Mouse (Mus musculus): Measurements from ENCODE around the gene Myo10.

Gene Myo10

DNA sequence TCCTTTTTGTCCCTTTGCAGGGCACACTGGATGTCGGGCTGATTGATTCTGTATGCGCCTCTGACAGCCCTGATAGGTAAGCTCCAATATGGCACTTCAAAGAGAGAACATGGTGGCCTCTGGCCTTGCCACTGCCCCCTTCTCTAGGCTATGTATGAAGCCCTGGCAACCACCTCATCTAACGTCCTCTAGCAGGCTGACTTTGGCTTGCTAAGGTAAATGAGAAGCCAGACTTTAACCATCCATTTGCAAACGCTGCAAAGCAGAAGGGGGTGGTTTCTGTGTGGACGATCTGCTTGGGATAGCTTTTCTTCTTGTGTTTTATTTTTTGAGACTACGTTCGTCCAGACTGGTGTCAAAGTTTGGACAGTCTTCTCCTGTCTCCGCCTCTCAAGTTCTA, 174.9 kb downstream of the Myo10 start:
- no peak for DNase-seq (ENCODE audit: low spot score in 2 of 2)

DNA sequence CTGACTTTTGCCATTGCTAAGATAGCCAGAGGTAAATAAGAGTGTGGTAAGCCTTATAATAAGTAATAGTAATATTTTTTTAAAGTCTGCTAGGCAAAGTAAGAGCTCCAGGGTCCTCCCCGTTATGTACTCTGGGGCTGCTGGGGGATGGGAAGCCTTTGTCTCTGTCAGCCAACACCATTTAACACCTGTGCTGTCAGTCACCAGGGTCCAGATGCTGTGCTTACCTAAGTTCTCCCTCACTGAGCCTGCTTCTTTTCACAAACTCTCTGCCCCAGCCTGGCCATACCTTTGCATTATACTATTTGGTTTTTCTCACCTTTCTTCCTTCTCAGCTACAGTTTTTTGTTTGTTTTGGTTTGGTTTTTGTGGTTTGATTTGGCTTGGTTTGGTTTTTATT, 175.6 kb downstream of the Myo10 start:
- DNase-seq (ENCODE audit: low spot score in 2 of 2): no peak

DNA sequence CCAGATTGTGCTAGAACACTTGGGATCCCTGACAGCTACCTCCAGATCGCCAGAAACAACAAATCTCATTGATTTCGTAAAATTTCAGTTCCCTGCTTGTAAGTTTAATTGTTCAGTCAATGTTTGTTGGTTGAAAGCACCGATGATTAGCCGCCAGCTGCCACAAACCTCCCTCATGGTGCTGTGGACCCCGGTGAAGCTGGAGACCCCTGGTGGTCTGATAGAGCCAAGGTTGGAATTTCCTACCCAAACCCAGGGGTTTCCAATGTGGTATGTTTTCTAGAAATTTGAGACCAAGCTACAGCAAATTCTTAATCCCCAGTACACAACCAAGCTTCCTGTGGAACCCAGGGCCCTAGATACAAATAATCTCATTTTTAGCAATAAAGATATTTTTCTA, 179.4 kb downstream of the Myo10 start:
- no peak for DNase-seq (ENCODE audit: low spot score in 2 of 2)

DNA sequence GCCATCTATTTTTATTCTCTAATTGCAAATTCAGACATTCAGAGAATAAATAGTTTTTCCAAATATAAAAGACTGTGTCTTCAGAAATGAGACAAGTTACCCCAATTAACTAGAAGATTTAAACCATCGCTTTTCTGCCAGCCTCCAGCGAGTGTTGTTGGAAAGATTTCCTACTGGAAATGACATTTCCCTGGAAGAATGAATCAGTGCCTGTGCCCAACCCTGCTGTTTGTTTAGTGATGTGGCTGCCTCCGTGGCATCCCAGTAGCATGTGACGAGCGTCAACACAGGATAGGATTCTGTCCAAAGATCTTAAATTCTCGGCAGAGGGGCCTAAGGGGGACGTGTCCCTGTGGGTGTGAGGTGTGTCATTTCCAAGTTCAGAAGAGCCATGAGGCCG, 179.9 kb downstream of the Myo10 start:
- DNase-seq (ENCODE audit: low spot score in 2 of 2): no peak

DNA sequence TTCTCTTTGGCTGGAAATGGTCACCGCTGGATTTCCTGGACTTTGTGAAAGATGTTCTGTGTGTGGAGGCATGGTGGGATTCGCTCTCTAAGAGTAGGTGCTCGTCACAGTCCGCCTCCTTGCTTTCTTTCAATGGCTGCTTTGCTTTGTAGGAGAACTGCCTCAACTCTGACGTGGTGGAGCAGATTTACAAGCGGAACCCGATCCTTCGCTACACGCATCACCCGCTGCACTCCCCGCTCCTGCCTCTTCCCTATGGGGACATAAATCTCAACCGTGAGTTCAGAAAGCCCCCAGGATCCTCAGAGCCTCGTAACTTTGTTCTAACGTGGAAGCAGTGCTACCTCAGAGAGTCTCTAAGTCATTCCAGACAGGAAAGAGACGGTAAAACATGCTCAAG, 180.8 kb downstream of the Myo10 start:
- DNase-seq (ENCODE audit: low spot score in 2 of 2): no peak

DNA sequence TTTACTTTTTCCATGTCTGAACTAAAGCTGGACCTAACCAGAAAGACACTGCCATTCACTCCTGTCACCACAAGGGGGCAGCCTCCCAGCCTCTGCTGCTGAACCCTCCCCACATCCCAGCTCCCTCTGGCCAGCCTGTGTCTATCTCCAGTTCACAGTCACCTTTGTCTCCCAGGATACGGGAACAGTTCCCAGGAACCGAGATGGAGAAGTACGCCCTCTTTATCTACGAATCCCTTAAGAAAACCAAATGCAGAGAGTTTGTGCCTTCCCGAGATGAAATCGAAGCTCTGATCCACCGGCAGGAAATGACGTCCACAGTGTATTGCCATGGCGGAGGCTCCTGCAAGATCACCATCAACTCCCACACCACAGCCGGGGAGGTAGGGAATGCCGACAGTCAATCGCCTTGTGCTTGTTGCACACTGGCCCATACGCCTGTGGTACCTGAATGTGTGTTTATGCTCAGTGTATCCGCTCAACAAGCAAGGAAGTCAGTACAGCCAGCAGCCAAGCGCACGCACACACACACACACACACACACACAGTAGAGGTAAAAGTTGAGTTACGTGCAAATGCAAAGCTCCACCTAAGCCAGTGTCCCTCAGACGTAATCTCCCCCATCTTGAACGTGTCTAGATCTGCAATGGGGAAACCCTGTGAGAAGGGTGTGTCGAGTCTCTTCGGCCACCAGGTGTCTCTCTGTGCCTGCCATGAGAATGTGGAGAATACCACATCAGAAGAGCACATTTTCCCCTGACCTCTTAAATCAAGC, 183.2 kb downstream of the Myo10 start:
- peak in 1 of 2 experiments; percentile 64 for DNase-seq (ENCODE audit: low spot score in 2 of 2)

DNA sequence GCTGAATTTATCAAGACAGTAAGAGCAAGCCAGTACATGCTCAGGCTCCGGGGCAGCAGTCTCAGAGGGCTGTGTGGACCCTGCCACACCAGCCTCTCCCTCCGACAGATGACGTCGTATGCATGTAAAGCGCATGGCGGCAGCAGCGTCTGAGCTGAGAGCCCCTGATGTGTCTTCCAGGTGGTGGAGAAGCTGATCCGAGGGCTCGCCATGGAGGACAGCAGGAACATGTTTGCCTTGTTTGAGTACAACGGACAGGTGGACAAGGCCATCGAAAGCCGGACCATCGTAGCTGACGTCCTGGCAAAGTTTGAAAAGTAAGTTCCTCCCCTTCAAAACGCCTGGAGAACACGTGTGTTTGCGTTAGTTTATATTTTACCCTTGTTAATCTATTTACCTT, 184.0 kb downstream of the Myo10 start:
- no peak for DNase-seq (ENCODE audit: low spot score in 2 of 2)

DNA sequence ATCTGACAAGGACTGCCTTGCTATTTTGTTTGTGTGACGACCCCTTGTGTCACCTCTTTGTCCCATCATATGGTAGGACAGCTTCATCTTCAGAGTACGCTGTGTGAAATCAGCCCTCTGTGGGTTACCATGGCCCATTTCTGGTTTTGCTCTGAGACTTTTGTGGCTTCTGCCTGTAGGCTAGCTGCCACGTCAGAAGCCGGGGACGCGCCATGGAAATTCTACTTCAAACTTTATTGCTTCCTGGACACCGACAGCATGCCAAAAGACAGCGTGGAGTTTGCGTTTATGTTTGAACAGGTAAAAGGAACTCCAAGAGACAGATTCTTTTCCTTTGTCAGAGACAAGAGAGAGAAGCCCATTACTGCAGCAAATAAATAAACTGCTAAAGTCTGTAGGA, 184.6 kb downstream of the Myo10 start:
- no peak for DNase-seq (ENCODE audit: low spot score in 2 of 2)

DNA sequence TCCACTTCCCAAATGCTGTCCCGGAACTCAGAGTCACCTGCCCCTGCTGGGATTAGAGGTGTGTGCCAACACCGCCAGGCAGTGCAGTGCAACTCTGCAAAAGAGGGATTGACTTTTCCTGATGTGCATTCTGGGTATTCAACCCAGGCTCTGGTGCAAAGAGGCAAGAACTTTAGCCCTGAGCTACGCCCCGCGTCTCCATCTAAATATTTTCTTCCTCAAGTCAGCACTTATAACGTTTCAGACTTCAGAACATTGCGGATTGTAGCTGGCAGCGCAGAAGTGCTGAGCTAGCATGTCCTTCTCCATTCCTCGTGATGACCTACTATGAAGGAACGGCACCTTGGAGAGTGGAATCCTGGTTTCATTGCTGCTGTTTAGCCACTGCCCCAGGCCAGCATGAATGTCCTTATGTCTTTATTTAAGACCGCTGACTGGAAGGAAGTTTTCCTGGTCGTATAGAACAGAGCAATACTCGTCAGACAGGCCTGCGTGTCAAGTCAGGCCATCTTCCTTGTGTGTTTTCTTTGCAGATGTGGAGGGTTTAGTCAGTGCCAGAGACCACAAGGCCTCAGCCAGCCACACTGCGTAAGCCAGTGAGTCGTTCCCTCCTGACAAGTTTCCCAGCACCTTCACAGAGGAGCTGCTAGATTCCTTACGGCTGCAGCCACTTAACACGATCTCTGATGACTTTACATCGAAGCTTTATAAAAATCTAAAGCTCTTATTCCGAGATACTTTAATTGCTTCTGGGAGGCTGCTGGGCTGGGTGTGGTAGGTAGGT, 186.5 kb downstream of the Myo10 start:
- DNase-seq (ENCODE audit: low spot score in 2 of 2): no peak

DNA sequence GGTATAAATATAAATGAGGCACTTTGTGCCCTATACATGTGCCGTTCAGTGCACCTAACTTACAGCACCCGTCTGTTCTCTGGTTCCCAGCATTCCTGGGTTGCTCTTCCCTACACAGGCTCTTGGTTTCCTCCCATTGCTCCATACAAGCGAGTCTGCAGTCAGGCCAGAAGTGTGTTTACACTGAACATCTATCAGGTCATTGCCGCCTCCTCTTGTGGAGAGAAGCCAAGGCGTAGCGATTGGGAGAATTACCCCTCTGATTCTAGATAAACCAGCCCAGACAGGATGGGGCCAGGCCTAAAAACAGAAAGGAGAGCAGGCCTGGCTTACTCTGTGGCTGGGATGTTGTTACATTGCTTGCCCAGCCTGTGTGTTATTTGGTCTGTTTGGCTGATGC, 187.3 kb downstream of the Myo10 start:
- DNase-seq (ENCODE audit: low spot score in 2 of 2): no peak

DNA sequence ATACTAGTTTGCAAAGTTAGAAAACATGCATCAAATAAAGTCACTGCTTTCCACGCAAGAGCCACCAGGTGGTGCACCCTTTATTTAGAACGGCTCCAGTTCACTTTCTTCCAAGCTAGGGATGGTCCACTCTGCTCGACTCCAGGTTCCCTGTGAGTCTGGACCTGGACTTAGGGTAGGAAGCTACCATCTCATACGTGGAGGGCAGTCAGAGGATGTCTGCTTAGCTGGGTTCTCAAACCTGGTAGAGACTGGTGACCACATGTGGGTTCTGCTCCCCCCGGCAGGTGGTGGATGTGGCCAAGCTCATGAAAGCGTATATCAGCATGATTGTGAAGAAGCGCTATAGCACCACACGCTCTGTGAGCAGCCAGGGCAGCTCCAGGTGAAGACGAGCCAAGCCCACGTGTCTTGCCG, 189.5 kb downstream of the Myo10 start:
- no peak for DNase-seq (ENCODE audit: low spot score in 2 of 2)

DNA sequence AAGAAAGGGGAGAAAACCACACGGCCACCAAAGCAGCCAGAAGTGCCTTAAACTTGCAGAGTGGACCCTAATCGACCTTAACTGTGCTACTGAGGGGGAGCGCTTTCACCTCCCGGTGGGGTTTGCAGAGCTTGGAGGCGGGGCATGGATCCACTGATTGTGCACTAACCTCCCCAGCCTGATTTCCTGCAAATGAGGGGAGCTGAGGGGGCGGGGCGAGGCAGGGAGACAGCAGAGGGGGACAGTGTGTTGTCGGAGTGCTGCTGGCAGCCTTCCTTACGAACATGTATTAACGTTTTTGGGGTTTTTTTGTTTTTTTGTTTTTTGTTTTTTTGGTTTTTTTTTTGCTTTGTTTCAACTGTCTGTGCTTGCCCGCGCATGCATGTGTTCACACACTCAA, 190.2 kb downstream of the Myo10 start:
- no peak for DNase-seq (ENCODE audit: low spot score in 2 of 2)

DNA sequence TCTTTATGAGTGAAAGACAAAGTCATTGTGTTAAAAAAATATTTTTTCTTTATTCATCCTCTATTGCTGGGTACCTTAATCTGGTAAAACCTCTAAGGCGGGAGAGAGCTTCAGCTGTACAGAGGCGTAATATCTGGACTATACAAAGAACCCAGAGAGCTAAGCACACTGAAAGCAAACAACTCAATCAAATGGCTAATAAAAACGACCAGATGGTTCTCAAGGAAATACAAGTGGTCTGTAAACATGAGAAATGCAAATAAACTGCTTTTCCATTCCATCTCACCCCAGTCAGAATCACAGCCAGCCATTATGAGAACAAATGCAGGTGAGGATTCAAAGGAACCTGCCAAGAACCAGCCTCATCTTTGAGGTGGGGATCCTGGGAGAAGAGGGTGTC, 192.2 kb downstream of the Myo10 start:
- DNase-seq (ENCODE audit: low spot score in 2 of 2): no peak

DNA sequence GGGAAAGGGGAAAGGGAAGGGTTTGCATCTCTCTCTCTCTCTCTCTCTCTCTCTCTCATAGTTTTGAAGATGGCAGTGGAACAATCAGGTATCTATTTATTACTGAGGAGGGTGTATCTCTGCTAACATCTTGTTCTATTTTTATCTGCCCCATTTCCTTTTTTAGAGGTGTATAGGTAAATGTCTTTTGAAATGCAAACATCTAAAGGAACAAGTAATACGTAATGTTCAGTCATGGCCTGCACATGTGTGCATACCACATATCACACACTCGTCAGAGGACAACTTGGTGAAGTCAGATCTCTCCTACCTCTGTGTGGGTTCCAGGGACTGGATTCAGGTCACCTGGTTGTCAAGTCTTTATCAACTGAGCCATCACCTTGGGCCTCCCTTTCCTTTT, 194.9 kb downstream of the Myo10 start:
- no peak for DNase-seq (ENCODE audit: low spot score in 2 of 2)

DNA sequence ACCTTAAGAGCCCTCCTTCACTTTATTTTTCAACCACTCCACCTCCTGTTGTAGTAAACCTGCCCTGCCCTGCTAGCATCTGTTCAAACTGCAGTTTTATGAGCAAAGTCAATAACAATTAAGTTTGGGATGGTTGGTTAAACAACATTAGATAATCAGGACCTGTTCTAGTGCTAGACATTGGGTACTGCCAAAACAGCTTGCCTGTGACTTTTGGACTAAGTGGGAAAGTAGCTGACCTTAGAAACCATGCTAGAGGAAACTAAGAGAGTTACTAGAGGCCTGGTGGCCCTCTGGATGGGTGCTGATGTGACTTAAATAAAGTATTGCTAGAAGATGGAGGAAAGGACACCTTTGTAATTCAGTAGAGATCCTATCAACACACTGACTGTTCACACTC, 199.7 kb downstream of the Myo10 start:
- no peak for DNase-seq (ENCODE audit: low spot score in 2 of 2)

DNA sequence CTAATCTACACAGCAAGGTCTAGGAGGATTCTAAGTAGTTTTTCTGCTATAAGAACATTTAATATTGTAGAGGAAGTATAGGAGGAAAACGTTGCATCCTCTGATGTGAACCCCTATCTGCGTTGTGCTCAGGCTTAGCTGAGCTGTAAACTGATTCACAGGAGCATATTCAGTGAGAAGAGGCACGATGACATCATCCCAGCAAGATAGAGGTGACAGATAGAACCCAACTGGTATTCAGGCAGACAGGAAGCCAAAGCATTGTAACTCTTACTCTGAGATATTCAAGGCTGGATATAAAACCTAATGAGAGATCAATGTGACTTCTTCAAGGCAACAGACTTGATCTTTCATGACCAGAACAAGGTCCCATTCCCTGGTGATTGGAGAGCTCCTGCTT, 200.3 kb downstream of the Myo10 start:
- no peak for DNase-seq (ENCODE audit: low spot score in 2 of 2)

DNA sequence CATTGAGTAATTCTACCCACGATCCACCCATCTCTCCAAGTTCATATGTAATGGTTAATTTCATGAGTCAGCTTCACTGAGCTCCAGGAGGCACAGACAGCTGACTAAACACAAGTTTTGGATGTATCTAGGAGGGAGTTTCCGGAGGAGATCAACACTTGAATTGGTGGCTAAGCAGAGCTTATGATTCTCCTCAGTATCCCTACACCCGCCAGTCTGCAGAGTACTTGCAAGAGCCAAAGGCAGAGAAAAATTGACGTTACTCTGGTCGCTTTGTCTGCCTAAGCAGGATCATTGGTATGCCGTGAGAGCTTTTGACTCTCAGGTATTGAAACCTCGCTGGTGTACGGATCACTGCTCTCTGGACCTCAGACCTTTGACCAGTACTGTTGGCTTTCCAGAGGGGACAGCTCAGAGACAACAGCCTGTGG, 204.2 kb downstream of the Myo10 start:
- no peak for DNase-seq (ENCODE audit: low spot score in 2 of 2)

DNA sequence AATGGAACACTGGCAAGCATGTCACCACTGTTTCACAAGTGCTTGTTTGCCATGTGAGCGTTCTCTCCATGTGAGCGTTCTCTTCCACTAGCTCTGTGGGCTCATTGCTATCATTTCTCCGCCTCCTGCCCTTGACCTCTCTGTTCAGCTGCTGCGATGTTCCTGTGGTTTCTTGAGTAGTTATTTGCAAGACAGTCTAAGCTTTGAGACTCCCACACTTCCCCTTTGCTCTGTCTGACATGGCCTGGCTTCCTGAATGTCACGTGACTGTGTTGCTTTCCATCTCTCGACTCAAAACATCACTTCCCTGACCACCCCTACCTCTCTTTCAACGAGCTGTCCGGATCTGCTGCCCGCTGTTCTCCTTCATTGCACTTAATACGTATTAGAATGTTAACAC, 206.1 kb downstream of the Myo10 start:
- DNase-seq (ENCODE audit: low spot score in 2 of 2): no peak

DNA sequence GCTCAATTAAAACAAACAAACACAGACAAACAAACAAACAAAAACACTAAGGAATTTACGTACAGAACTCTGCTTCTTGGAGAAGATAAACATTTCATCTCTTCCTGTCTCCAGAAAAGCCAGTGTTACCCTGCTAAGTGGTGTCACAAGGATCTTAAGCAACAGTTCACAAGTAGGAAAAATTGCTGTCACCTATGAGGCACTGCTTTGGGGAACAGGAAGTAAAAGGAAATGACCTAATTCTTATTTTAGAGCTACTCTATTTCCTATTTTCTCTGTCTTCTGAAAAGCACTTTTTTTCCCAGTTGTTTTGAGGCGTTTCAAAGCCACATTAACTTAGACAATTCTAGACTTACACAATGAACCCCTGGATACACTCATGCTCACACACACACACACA, 208.1 kb downstream of the Myo10 start:
- DNase-seq (ENCODE audit: low spot score in 2 of 2): no peak

DNA sequence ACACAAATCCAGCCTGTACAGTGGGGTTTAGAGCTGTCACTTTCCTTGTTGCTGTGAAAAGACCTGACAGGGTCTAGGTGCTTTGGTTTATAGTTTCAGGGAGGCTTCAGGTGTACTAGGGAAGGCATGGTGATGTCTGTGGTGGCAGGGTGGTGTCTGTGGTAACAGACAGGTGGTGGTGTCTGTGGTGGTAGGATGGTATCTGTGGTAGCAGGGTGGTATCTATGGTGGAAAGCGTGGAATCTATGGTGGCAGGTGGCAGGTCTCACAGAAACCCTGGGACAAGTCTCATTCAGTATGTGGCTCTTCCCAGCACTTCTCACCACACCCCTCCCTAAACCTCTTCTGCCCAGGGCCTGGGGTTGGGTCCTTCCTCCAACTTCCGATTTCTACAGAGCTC, 212.0 kb downstream of the Myo10 start:
- no peak for DNase-seq (ENCODE audit: low spot score in 2 of 2)

DNA sequence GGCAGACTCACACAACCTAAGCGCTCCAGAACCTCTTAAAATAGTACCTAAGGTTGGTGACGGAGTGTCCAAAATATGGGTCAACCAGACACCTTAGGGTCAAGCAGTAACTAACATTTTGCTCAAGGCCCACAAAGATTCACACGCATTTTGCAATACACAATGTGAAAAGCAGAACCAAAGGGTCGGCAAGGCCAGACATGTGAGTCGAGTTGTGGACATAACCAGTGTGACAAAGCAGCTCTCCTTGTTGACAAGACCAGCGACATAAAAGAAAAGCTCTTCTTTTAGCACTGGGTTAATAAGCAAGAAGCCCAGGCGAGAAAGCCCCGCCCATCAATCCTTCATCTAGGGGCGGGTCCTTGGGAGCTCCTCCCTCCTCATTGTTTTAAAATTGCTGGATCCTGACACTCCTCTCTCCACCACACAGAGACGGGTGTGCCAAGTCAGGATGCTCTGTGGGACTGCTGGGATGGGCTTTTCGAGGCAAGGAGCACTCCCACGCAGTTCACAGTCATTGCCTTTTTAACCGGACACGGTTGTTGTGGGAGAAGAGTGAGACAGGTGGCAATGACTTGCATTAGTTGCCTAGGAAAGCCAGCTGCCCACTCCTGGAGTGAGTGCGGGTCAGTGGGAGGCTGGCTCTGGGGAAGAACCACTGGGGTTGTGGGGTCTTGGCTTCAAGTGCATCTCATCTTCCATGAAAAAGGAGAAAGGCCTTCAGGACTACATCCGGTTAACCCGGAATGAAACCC, 212.8 kb downstream of the Myo10 start:
- DNase-seq (ENCODE audit: low spot score in 2 of 2): no peak

DNA sequence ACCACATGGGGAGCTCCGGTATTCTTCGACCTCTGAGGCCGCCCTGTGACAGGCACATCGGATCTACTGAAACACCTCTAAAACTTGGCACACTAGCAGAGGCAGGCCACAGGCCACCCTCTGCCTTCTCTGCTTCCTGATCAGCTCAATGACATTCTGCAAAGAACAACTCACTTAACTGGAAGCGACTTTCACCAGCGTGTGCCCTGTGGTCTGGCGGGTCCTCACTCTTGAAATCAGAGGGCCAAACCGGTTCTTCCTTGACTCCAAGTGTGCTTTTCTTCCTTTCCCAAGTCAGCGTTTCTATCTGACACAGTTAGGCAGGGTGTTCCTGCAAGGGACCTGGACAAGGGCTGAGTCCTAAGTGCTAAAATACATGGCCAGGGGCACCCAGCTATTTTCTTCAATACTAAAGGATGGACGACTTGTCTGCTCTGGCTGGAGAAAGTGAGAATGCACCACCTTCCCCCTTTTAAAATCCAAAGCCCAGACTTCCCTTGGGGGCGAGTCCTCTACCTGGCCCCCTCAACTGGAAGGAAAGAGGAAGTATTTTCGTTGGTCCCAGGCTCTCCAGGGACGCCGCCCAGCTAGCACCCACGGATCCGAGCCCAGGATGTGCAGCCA, 220.2 kb downstream of the Myo10 start:
- DNase-seq (ENCODE audit: low spot score in 2 of 2): no peak

Data from frontal cortex, postnatal 14 days (tissue).